Mouse (Mus musculus) gastrocnemius, adult 2 months (tissue): ENCODE results near the gene F830045P16Rik. TPM values are rescaled to one million over a fixed set of nuclear protein-coding genes. Genes with fewer than 3 reads are reported as not detected.

Experiments used
- DNase-seq: peaks from one replicate; pipeline ENCODE4 v3.0.0; 2022
- H3K27ac ChIP-seq: fragments of 200-600 bp; 2 replicates; pipeline ENCODE4 v1.8.1; 2022; ENCODE audit warnings: mild to moderate bottlenecking
- H3K4me3 ChIP-seq: fragments of 200-600 bp; 2 replicates; pipeline ENCODE4 v1.8.1; 2022; ENCODE audit warnings: mild to moderate bottlenecking, moderate library complexity
- CTCF ChIP-seq: fragments of 200-600 bp; IDR thresholded peaks from 2 replicates; pipeline ENCODE4 v1.8.1; 2022; ENCODE audit warnings: antibody characterized with exemption, mild to moderate bottlenecking, moderate library complexity
- intact Hi-C: fragments of 180-260 bp; cut with DNase I; formaldehyde crosslinking; loops from one replicate; pipeline ENCODE4 v1.15.1; 2025
- total RNA-seq, 2 experiments: library from RNA; stranded (reverse); gene quantifications; 2 replicates each; pipeline ENCODE4 v1.2.3; 2021

F830045P16Rik gene
- total RNA-seq, 2 experiments from 2014 or later = not detected

DNA sequence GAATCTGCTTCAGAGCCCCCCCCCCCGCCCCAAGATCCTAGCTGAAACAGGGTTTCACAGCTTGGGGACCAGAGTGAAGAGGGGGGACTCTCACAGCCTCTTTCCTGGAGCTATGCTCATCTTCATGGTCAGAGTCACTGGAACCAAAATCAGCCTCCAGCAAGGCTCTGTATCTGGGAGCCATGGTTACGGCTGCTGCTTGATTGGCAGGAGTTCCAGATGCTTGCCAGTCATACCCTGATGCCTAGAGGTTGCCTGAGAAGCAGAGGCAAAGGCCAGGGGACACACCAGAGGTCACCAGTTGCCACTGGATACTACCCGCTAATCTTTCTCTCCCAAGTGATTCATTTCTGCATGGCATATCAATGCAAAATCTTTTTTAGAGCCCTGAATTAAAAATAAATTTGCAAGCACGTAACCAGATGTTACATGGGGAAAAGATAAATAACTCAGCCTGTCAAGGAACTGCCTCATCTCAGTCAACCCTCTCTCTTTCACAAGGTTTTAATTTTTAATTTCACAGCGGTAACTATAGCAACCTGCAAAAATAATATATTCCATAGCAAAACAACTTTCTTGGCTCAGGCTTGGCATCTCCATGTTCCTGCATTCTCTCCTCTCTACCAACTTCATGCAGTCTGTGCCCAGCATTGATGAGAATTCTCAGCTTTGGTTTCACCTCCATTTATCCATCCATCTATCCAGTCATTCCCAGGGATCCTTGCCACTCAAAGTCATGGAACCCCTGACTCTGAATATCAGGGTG lies 27.7 kb upstream of the F830045P16Rik start:
- Histone ChIP-seq H3K27ac (no peak overlapping the region), H3K4me3 (no peak overlapping the region)
- no peak for TF ChIP-seq CTCF
- intact Hi-C loops = no loop called here
- no peak for DNase-seq

DNA sequence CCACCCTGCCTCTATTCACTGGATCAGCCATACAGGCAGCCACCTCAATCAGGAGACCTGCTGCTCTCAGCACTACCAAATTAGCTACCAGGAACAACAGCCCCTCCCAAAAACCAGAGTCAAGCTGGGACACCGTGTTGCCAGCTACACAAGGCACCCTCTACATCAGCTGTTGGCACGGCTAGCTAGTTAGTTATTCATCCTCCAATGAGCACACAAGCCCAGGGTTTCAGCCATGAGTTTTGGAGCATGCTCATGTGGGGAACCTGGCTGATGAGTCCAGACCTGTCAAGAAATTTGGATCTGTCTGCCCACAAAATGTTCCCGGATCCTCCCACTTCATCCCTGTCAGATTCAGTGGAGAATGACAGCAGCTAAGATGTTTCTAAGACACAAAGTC lies 25.4 kb upstream of the F830045P16Rik start:
- no peak for TF ChIP-seq CTCF
- DNase-seq = no peak
- Histone ChIP-seq H3K4me3 (no peak overlapping the region), H3K27ac (no peak overlapping the region)
- intact Hi-C loops = no loop called here

DNA sequence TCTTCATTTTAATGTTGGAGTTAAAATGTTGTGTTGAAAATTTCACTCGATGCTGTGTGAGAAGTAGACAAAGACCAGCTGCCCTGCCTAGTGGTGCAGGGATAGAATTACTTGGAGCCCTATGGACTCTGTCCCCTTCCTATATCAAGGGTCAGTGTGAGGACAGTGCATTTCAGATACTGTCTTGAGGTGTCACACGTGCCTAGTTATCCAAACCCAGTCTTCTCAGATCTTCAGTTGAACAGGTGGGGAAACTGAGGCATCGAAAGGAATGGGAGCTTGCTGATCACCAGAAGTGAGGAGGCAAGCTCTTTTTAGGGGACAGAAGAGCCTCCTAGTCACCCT lies 22.4 kb upstream of the F830045P16Rik start:
- Histone ChIP-seq H3K4me3 (no peak overlapping the region), H3K27ac (peak overlapping the region; percentile 63)
- intact Hi-C loops = no loop called here
- no peak for DNase-seq
- TF ChIP-seq CTCF = no peak

DNA sequence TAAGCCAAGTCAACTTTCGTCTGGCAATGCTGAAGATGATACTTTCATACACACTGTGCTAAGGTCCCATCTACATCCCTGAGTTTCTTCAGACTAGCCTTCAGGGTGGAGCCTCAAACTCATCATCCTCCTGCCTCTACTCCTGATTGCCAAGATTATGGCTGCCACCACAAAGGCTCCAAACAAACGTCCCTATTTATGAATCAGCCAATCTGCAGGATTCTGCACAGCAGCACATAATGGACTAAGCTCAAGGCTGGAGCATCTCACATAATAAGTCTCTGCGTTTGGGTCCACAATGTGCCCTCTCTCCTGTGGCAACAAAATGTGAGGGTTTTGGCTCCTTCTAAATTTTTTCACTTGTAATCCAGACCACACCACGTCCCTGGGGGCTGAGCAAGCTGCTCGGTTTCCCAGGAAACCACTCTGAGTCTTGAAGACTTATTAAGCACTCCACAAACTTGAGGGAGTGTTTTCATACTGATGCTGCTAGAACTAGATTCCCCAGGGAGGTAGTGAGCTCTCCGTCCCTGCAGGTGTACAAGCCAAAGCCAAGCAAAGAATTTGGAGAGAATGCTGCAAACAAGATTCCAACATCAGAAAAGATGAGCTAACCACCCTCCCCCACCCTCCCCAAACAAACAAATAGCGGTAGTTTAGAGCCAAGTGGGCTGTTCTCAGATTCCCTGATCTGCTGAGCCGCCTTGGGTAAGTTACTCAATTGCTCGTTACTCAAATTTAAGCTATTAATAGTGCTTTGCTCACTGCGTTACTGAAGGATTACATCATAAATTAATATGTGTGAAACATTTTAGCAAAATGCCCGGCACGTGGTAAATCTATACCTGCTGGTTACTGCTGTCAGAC lies 21.8 kb upstream of the F830045P16Rik start:
- no peak for TF ChIP-seq CTCF
- peak overlapping the region; percentile 63 for H3K27ac ChIP-seq
- H3K4me3 ChIP-seq = no peak overlapping the region
- intact Hi-C loops = no loop called here
- peak; percentile 77 for DNase-seq

DNA sequence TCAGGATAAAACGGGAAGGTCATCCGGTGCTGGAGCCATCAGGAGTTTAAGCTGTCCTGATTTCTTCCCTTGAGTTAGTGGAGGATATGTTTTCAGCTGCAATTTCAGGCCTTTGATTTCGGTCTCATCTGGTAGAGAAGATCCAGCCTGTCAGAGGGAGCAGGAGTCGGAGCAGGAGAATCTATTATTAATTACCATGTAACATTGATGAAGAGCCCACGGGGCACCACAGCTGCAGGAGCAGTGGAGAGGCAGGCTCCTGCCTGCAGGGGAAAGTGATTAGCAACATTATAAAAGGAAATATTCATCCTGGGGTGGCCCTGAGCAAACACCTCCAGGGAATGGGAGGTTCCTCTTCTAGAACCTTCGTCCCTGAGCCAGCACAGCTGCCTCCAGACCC lies 19.7 kb upstream of the F830045P16Rik start:
- no peak for DNase-seq
- Histone ChIP-seq H3K27ac (no peak overlapping the region), H3K4me3 (no peak overlapping the region)
- intact Hi-C loops = no loop called here
- TF ChIP-seq CTCF = no peak

DNA sequence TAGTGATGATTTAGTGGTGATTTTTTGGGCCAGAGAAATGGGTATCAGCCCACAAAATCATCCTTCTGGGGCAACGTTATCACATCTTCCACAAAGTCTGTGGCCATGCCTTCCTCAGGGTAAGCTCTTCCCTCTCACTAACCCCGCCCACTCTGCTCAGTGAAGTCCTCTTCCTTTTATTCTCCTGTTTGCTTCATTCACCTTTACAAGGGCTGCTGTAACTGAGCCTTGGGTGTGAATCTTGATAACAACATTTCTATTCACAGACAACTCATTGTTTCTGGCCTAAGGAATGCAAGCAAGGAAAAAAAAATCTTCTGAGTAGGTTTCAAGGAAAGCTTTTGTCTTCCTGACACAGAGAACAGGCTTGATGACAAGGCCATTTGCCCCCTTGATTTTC lies 14.4 kb upstream of the F830045P16Rik start:
- intact Hi-C loops = no loop called here
- no peak for TF ChIP-seq CTCF
- Histone ChIP-seq H3K4me3 (no peak overlapping the region), H3K27ac (no peak overlapping the region)
- DNase-seq = no peak

DNA sequence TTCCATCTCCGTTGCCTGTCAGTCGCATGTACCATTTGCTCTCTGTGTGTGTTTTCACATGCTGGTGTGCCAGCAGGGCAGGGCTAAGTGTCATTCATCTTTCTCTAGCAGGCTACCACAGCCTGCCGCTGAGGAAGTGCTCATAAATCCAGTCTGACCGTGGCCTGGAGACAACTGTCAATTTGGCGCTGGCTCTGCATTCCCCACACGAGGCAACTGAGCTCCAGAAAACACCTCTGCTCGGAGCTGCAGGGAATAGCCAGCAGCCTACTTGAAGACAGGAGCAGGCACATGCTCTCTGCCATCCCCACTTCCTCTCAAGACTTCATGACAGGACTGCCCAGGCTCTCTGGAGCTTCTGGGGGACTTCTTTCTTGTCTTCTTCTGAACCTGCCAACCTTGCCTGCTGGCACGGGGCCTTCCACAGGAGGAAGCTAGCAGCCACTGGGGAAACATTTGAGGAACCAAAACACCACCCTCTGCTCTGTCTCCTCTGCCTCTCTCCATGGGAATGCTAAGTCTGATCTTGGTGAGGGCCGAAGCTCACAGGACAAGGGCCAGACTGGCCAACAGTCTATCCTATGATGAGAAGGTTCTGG lies 13.2 kb upstream of the F830045P16Rik start:
- DNase-seq = peak; percentile 60
- Histone ChIP-seq H3K4me3 (no peak overlapping the region), H3K27ac (no peak overlapping the region)
- intact Hi-C loops = no loop called here
- no peak for TF ChIP-seq CTCF

DNA sequence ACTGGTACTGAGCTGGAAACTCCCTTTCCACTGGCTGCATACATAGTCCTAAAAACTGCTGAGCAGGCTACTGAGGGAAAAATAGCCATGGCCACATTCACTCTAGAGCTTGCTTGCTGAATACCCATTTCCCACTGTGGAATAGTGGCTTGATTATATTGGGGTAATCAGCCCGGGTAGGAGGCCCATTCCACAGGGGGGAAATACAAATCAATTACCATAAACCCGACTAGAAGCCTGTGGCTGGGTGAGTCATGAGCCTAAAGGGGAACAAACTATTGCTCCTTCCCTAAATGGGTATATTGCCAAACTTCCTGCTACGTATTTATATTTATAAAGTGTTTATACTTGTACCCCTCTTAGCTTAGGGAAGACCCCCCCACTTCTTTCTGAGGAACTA lies 10.4 kb upstream of the F830045P16Rik start:
- H3K27ac ChIP-seq = no peak overlapping the region
- no peak for TF ChIP-seq CTCF
- intact Hi-C loops = no loop called here
- H3K4me3 ChIP-seq = no peak overlapping the region
- DNase-seq = no peak

DNA sequence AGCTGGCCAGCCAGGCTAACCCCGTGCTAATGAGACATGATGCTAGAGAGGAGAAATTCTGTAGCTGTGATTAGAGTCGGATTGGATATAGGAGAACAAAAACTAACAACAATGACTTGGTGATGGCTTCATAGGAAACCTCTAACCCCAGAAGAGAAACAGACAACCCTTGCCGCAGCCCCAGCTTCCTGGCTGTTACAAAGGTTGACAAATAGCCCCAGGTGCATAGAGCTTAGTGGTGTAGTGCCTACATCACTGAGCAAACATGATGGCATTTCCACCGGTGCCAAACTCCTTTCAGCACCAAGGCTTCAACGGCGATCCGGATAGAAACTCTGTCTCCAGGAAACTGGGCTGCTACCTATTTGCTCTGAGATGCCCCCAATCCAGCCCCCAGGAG lies 9.2 kb upstream of the F830045P16Rik start:
- no peak for TF ChIP-seq CTCF
- DNase-seq = no peak
- intact Hi-C loops = no loop called here
- no peak overlapping the region for H3K4me3 ChIP-seq
- H3K27ac ChIP-seq = no peak overlapping the region

DNA sequence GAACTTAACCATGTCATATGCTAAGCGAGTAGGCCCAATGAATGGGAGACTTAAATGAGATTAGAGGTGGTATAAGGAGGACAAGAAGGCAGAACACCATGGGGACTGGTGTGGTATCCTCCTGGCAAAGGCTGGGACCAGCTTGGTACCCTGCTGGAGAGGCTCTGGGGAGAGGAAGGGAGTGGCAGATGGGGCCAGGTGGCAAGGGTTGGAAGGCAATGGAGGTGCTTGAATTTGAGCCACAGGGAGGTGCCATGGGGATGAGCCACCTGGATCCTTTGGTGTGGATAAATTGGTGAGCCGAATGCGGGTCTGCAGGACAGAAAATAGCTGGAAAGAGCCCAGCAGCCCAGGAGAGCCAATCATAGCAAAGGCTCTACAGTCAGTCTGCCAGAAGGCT lies 8.5 kb upstream of the F830045P16Rik start:
- intact Hi-C loops = no loop called here
- no peak overlapping the region for H3K27ac ChIP-seq
- no peak overlapping the region for H3K4me3 ChIP-seq
- no peak for TF ChIP-seq CTCF
- no peak for DNase-seq

DNA sequence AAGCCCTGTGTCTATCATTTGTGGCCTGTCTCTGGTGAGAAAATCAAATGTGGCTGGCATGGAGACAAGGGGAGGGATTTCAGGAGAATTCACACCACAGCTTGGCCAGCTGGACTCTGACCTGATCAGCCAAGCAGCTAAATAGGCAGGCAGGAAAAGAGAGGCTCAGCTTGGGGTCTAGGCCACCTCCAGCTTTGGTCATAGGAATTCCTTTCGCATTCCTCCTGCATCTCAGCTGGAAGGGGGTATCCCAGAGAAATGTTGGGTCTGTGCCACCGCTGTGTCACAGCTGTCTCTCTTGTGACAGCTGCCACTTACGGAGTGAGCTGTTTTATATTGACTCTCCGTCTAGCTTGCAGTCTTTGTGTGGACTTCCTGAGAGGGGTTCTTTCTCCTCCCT lies 8.0 kb upstream of the F830045P16Rik start:
- H3K4me3 ChIP-seq = no peak overlapping the region
- intact Hi-C loops = no loop called here

DNA sequence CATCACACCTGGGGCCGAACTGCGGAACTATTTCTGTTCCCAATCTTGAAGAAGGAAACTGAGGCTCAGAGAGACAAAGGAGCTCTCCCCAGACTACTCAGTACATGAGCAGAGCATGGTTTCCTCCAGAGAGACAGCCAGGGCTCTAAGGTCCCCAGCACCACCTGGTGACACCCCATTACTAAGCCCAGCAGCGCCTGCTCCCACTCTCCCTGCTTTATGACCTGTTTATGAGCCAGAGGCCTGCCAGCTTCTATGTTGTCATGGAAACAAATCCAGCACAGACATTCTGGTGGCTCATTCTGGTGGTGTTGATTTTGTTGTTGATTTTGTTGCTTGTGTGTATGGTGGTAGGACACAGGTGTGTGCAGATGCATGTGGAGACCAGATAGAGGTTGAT lies 3.6 kb upstream of the F830045P16Rik start:
- intact Hi-C loops = no loop called here
- H3K27ac ChIP-seq = no peak overlapping the region
- DNase-seq = no peak
- no peak overlapping the region for H3K4me3 ChIP-seq
- no peak for TF ChIP-seq CTCF

More for the DNA sequence above, 8.0 kb upstream of the F830045P16Rik start:
- DNase-seq = no peak
- TF ChIP-seq CTCF = no peak
- H3K27ac ChIP-seq = no peak overlapping the region

DNA sequence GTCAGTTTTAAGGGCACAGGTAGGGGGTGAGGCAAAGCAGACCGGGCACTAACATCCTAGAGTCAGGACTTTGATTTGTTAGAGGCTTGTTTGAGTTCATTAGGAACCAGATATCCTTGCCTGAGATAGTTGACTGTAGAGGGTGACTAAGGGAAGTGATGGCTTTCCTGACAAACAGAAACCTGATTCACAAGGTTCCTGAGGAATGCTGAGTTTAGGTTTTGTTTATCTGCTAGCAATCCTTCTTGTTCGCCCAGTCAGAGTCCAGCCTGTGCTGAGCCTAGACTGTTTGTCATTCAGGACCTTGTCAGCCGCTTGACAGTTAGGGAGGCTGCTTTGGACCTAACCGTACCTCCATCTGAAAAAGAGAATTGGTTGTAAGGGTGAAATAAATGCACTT lies 2.8 kb upstream of the F830045P16Rik start:
- no peak overlapping the region for H3K27ac ChIP-seq
- intact Hi-C loops = no loop called here
- H3K4me3 ChIP-seq = no peak overlapping the region
- no peak for DNase-seq
- no peak for TF ChIP-seq CTCF

DNA sequence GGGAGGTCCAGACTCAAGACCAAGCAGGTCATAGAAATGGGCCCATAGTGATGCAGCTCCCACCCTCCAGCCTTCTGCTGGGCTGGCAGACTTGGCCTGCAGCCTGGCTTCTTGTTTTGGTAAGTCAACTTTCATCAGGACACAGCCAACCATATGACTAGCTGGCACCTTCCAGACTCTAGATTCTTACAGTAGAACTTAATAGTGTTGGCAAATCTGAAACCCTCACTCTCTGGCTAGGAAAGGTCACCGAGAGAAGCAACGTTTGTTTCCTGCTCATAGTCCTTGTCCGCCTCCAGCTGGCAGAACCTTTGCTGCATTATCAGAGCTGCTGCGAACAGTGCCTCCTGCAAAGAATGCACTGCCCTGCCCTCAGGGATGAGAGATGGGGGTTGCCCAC lies 1.5 kb upstream of the F830045P16Rik start:
- intact Hi-C loops = no loop called here
- no peak for TF ChIP-seq CTCF
- Histone ChIP-seq H3K4me3 (no peak overlapping the region), H3K27ac (no peak overlapping the region)
- DNase-seq = peak; percentile 49
